Mouse (Mus musculus) megakaryocyte, embryonic 14.5 days (primary cell): Measurements from ENCODE around the gene Prtn3. TPM values are rescaled to one million over a fixed set of nuclear protein-coding genes. Genes with fewer than 3 reads are reported as not detected.

Source experiments
- H3K27me3 ChIP-seq: replicated peaks from 2 replicates; pipeline ENCODE3; 2012; ENCODE audit warnings: inconsistent platforms
- H3K36me3 ChIP-seq: replicated peaks from 2 replicates; pipeline ENCODE3; 2012; ENCODE audit warnings: low read length, inconsistent platforms, mixed read lengths
- H3K4me1 ChIP-seq: 2 replicates; pipeline ENCODE4 v1.6.1; 2012; ENCODE audit warnings: inconsistent platforms
- H3K4me3 ChIP-seq: replicated peaks from 2 replicates; pipeline ENCODE3; 2012; ENCODE audit warnings: moderate library complexity, mild to moderate bottlenecking, inconsistent platforms
- H3K9me3 ChIP-seq: 2 replicates; pipeline ENCODE4 v1.6.1; 2012; ENCODE audit warnings: inconsistent platforms
- FLI1 ChIP-seq: IDR thresholded peaks from 2 replicates; pipeline ENCODE4 v1.6.1; 2012; ENCODE audit warnings: low read length, inconsistent platforms, mixed read lengths
- GATA1 ChIP-seq: IDR thresholded peaks from 3 replicates; pipeline ENCODE4 v1.6.1; 2012; ENCODE audit warnings: mixed read lengths, low read length, inconsistent platforms, borderline replicate concordance
- polyA plus RNA-seq: library from polyadenylated mRNA; stranded (reverse); fragments of >175 nt; gene quantifications from 2 replicates; pipeline ENCODE4 v1.2.3, GENCODE M21; 2012; ENCODE audit warnings: low replicate concordance; ENCODE audit not compliant: insufficient read depth

Prtn3 gene
- polyA plus RNA-seq, 1 experiment = 434 TPM

DNA sequence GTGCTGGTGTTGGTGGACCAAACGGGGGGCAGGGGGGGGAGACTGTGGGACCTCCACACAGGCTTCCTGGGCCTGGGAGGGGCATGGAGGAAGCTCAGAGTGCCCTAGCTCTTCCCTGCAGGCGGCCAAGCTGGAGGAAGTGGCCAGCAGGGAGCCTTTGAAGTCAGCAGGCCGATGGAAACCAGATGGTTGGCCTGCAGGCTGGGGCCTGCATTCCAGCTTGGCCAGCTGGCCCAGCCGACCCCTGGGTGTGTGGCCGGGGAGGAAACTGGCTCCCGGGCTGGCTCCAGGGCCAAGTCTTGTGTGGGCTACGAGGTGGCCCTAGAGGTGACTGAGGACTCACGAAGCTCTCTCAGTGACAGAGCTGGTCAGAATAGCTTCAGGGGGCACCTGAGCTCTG lies 58.5 kb downstream of the Prtn3 start:
- Histone ChIP-seq H3K4me1 (peaks cover 91% of the 10 kb centered on the region), H3K36me3 (peaks cover 82% of the 10 kb centered on the region), H3K9me3 (no peaks in the 10 kb centered on the region), H3K27me3 (no peaks in the 10 kb centered on the region), H3K4me3 (no peak overlapping the region)
- TF ChIP-seq FLI1 (no peak), GATA1 (no peak)

Other genes with a start within 250 kb of the Prtn3 start
- not detected in 2 replicates for gene Shc2, start 236.6 kb upstream of the Prtn3 start, polyA plus RNA-seq
- gene Odf3l2, start 228.7 kb upstream of the Prtn3 start, polyA plus RNA-seq = not detected in 2 replicates
- gene Madcam1, start 209.9 kb upstream of the Prtn3 start, polyA plus RNA-seq = 0.78 TPM in 1 of 2 replicates, not detected in the other
- gene Tpgs1, start 205.1 kb upstream of the Prtn3 start, polyA plus RNA-seq = 209 and 257 TPM in 2 replicates
- gene Cdc34, start 192.3 kb upstream of the Prtn3 start, polyA plus RNA-seq = 451 and 1,194 TPM in 2 replicates
- 1.4 and 2.2 TPM in 2 replicates for gene Gzmm, start 185.5 kb upstream of the Prtn3 start, polyA plus RNA-seq
- gene Bsg, start 170.0 kb upstream of the Prtn3 start, polyA plus RNA-seq = 2,144 and 3,272 TPM in 2 replicates
- 1.5 and 1.8 TPM in 2 replicates for gene Hcn2, start 157.8 kb upstream of the Prtn3 start, polyA plus RNA-seq
- gene Polrmt, start 127.9 kb upstream of the Prtn3 start, polyA plus RNA-seq = 11.1 and 25.3 TPM in 2 replicates
- gene Fgf22, start 119.4 kb upstream of the Prtn3 start, polyA plus RNA-seq = not detected in 2 replicates
- 302 and 542 TPM in 2 replicates for gene Rnf126, start 107.5 kb upstream of the Prtn3 start, polyA plus RNA-seq
- gene Fstl3, start 97.2 kb upstream of the Prtn3 start, polyA plus RNA-seq = 1.6 TPM in 1 of 2 replicates, not detected in the other
- 0.70 TPM in 1 of 2 replicates, not detected in the other for gene Prss57, start 83.5 kb upstream of the Prtn3 start, polyA plus RNA-seq
- 39.0 and 54.6 TPM in 2 replicates for gene Palm, start 80.9 kb upstream of the Prtn3 start, polyA plus RNA-seq
- gene Misp, start 53.5 kb upstream of the Prtn3 start, polyA plus RNA-seq = 1.5 and 2.5 TPM in 2 replicates
- gene Ptbp1, start 20.0 kb upstream of the Prtn3 start, polyA plus RNA-seq = 849 and 1,831 TPM in 2 replicates
- gene Plppr3, start 158 bp downstream of the Prtn3 start, polyA plus RNA-seq = 0.80 and 16.9 TPM in 2 replicates
- gene Elane, start 11.8 kb downstream of the Prtn3 start, polyA plus RNA-seq = 5.6 and 23.2 TPM in 2 replicates
- gene Cfd, start 16.4 kb downstream of the Prtn3 start, polyA plus RNA-seq = not detected in 2 replicates
- gene Med16, start 34.4 kb downstream of the Prtn3 start, polyA plus RNA-seq = 32.2 and 85.7 TPM in 2 replicates
- not detected in 2 replicates for gene Gm26602, start 36.4 kb downstream of the Prtn3 start, polyA plus RNA-seq
- gene Kiss1r, start 42.5 kb downstream of the Prtn3 start, polyA plus RNA-seq = 2.7 and 4.5 TPM in 2 replicates
- gene R3hdm4, start 46.7 kb downstream of the Prtn3 start, polyA plus RNA-seq = 418 and 597 TPM in 2 replicates
- gene Arid3a, start 52.6 kb downstream of the Prtn3 start, polyA plus RNA-seq = 89.7 and 142 TPM in 2 replicates
- 22.2 and 23.8 TPM in 2 replicates for gene Wdr18, start 85.7 kb downstream of the Prtn3 start, polyA plus RNA-seq
- gene Grin3b, start 96.2 kb downstream of the Prtn3 start, polyA plus RNA-seq = not detected in 2 replicates
- gene Tmem259, start 109.9 kb downstream of the Prtn3 start, polyA plus RNA-seq = 293 and 686 TPM in 2 replicates
- gene Cnn2, start 114.1 kb downstream of the Prtn3 start, polyA plus RNA-seq = 1,011 and 1,303 TPM in 2 replicates
- 47.4 and 62.2 TPM in 2 replicates for gene Abca7, start 122.0 kb downstream of the Prtn3 start, polyA plus RNA-seq
- gene Arhgap45, start 142.2 kb downstream of the Prtn3 start, polyA plus RNA-seq = 375 and 477 TPM in 2 replicates
- gene Polr2e, start 165.3 kb downstream of the Prtn3 start, polyA plus RNA-seq = 147 and 260 TPM in 2 replicates
- gene Gpx4, start 172.7 kb downstream of the Prtn3 start, polyA plus RNA-seq = 3,942 and 9,172 TPM in 2 replicates
- 151 and 347 TPM in 2 replicates for gene Sbno2, start 231.1 kb downstream of the Prtn3 start, polyA plus RNA-seq
- gene Stk11, start 241.3 kb downstream of the Prtn3 start, polyA plus RNA-seq = 153 and 200 TPM in 2 replicates